Comparison of ENCODE assay signal across 31 mouse cellular contexts in the genomic region with DNA sequence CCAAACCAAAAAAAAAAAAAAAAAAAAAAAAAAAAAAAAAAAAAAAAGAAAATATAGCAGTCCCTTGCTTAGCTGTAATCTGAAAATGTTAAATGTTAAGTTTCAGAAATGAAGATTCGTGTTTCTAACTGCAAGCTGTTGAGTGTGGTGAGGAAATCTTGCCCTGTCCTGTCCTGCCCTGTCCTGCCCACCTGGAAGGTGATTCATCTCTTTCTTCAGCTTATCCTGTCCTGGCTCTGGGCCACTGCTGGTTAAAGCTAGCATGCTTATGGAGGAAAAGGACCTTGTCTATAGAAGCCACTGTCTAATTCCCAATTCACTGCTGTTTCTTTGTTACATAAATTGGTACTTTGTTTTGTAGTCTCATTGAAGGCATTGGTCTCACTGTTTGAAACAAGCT. TPM values are rescaled to one million over a fixed set of nuclear protein-coding genes. Genes with fewer than 3 reads are reported as not detected.
A peak's percentile ranks its signal among the peaks of the same experiment; 100 is the strongest.
DNase-seq lines count a peak whose midpoint lies in the region; ATAC-seq and TF ChIP-seq lines count a peak whose summit lies in the region.
"Had no signal": no experiment of that assay in that cellular context is flagged by ENCODE, and none has a peak within 500 bp of the region (broad histone marks: within the 10 kb centered on the region; RNA-seq: fewer than 3 reads in every experiment).

No protein-coding gene starts in this region.

- 50% methylated on average over 1 of the region's 1 CpGs for WGBS in embryonic facial prominence, embryonic 14.5 days
- 48% methylated on average over 1 of the region's 1 CpGs for WGBS in stomach, postnatal 0 days

- no peaks in the 10 kb centered on the region for H3K36me3 ChIP-seq in embryonic facial prominence, embryonic 14.5 days (ENCODE audit: control insufficient read depth, insufficient read depth, low read length)
- no peaks in the 10 kb centered on the region for H3K36me3 ChIP-seq in stomach, postnatal 0 days (ENCODE audit: control insufficient read depth, insufficient read depth, low read length)
- H3K36me3 ChIP-seq: heart, embryonic 15.5 days; kidney, embryonic 15.5 days; limb, embryonic 15.5 days; midbrain, embryonic 13.5 days; stomach, embryonic 15.5 days had no signal

- H3K27me3 ChIP-seq in embryonic facial prominence, embryonic 14.5 days (replicated peaks; ENCODE audit: control insufficient read depth, insufficient read depth, low read length): no peaks in the 10 kb centered on the region
- H3K27me3 ChIP-seq in stomach, postnatal 0 days (ENCODE audit: control insufficient read depth, insufficient read depth, low read length): no peaks in the 10 kb centered on the region
- H3K27me3 ChIP-seq: heart, embryonic 15.5 days; kidney, embryonic 15.5 days; limb, embryonic 15.5 days; midbrain, embryonic 13.5 days; stomach, embryonic 15.5 days had no signal

- H3K4me3 ChIP-seq in embryonic facial prominence, embryonic 14.5 days (ENCODE audit: low read depth, low read length): no peak overlapping the region
- H3K4me3 ChIP-seq in stomach, postnatal 0 days (ENCODE audit: low read depth, low read length): no peak overlapping the region
- H3K4me3 ChIP-seq: gastrocnemius, adult 2 months; heart, embryonic 15.5 days; kidney, embryonic 15.5 days; layer of hippocampus, adult 2 months; left cerebral cortex, adult 2 months; limb, embryonic 15.5 days; midbrain, embryonic 13.5 days; stomach, embryonic 15.5 days had no signal

- H3K9ac ChIP-seq in embryonic facial prominence, embryonic 14.5 days (ENCODE audit: low read depth, low read length): no peak overlapping the region
- H3K9ac ChIP-seq in stomach, postnatal 0 days (ENCODE audit: low read length): no peak overlapping the region
- H3K9ac ChIP-seq: heart, embryonic 15.5 days; kidney, embryonic 15.5 days; limb, embryonic 15.5 days; liver, embryonic 14.5 days; midbrain, embryonic 13.5 days; stomach, embryonic 15.5 days had no signal

- TF ChIP-seq EP300 in stomach, postnatal 0 days (optimal IDR thresholded peaks at IDR 0.05): no peak

- no peaks in the 10 kb centered on the region for H3K9me3 ChIP-seq in embryonic facial prominence, embryonic 14.5 days (ENCODE audit: control insufficient read depth, low read length)
- no peaks in the 10 kb centered on the region for H3K9me3 ChIP-seq in stomach, postnatal 0 days (ENCODE audit: control insufficient read depth, low read length)
- H3K9me3 ChIP-seq: heart, embryonic 15.5 days; kidney, embryonic 15.5 days; limb, embryonic 15.5 days; midbrain, embryonic 13.5 days; stomach, embryonic 15.5 days had no signal

- peaks cover 14% of the 10 kb centered on the region for H3K4me1 ChIP-seq in embryonic facial prominence, embryonic 14.5 days (ENCODE audit: control insufficient read depth, insufficient read depth, low read length)
- no peaks in the 10 kb centered on the region for H3K4me1 ChIP-seq in stomach, postnatal 0 days (replicated peaks; ENCODE audit: control insufficient read depth, insufficient read depth)
- H3K4me1 ChIP-seq: heart, embryonic 15.5 days; midbrain, embryonic 13.5 days; stomach, embryonic 15.5 days had no signal

- peak overlapping the region; percentile 76 for H3K27ac ChIP-seq in embryonic facial prominence, embryonic 14.5 days (replicated peaks; ENCODE audit: low read depth, low read length)
- H3K27ac ChIP-seq in stomach, postnatal 0 days (replicated peaks): 0 out of 2 replicates have a peak overlapping the region, but pooled peaks have one; percentile 25
- H3K27ac ChIP-seq: gastrocnemius, adult 2 months; heart, embryonic 15.5 days; kidney, embryonic 15.5 days; layer of hippocampus, adult 2 months; left cerebral cortex, adult 2 months; liver, embryonic 14.5 days; macrophage; midbrain, embryonic 13.5 days; stomach, embryonic 15.5 days had no signal

- ATAC-seq in embryonic facial prominence, embryonic 14.5 days (ENCODE audit: low read depth): no peak
- ATAC-seq in stomach, postnatal 0 days (ENCODE audit: low FRiP score, low TSS enrichment): no peak
- ATAC-seq: forebrain, embryonic 16.5 days; hindbrain, embryonic 16.5 days; midbrain, embryonic 13.5 days had no signal

- no peak for TF ChIP-seq CTCF in stomach, postnatal 0 days (IDR thresholded peaks at IDR 0.05; ENCODE audit: low read depth)

- DNase-seq in ES-CJ7 (ENCODE audit: low read depth, low spot score): peak; percentile 30
- DNase-seq in R1 (ENCODE audit: low read depth, low spot score): peak; percentile 56
- DNase-seq in embryonic facial prominence, embryonic 14.5 days (ENCODE audit: low spot score): no peak
- DNase-seq in stomach, postnatal 0 days (ENCODE audit: low spot score): no peak
- DNase-seq in heart, adult 8-10 months (ENCODE audit: low spot score): no peak
- no peak for DNase-seq in spleen, postnatal 4 days (ENCODE audit: low spot score in 2 of 2)
- DNase-seq in embryo, embryonic 10.5 days (ENCODE audit: low spot score): no peak
- DNase-seq: adrenal gland, adult 8-10 months; B cell, adult 2 months; cerebellum, adult 2 months; cerebellum, postnatal 25 days; gastrocnemius, adult 2 months; gastrocnemius, postnatal 36 days; kidney, adult 18-20 months; kidney, postnatal 36 days; lung, adult 2 months; lung, postnatal 10 days; right cerebral cortex, postnatal 14 days; thymus, adult 2 months; thymus, postnatal 4 days had no signal

- no peak overlapping the region for H3K4me2 ChIP-seq in embryonic facial prominence, embryonic 14.5 days (ENCODE audit: low read depth, low read length)
- no peak overlapping the region for H3K4me2 ChIP-seq in stomach, postnatal 0 days (replicated peaks; ENCODE audit: low read depth)
- H3K4me2 ChIP-seq: heart, embryonic 15.5 days; kidney, embryonic 15.5 days; limb, embryonic 15.5 days; midbrain, embryonic 13.5 days; stomach, embryonic 15.5 days had no signal

RNA-seq across cellular contexts. Expression of gene Nf2, which starts 11.7 kb away (rescaled TPM):
- 40.5 and 43.1 TPM in 2 replicates for polyA plus RNA-seq in embryonic facial prominence, embryonic 14.5 days (2014; fragmentation: Nextera tagmentation; extraction: Ambion mirVana)
- 18.2 and 18.7 TPM in 2 replicates for polyA plus RNA-seq in stomach, postnatal 0 days (2015; fragmentation: Nextera tagmentation; extraction: Ambion mirVana)
- total RNA-seq in heart, adult 8-10 months (2022): 10 to 100 TPM; 75.5 to 80.0 (median 78.3) TPM

RNA-seq across cellular contexts. Expression of gene Nipsnap1, which starts 12.8 kb away (rescaled TPM):
- polyA plus RNA-seq in embryonic facial prominence, embryonic 14.5 days (2014; fragmentation: Nextera tagmentation; extraction: Ambion mirVana): 32.1 and 41.4 TPM in 2 replicates
- 28.2 and 29.7 TPM in 2 replicates for polyA plus RNA-seq in stomach, postnatal 0 days (2015; fragmentation: Nextera tagmentation; extraction: Ambion mirVana)
- 1 to 10 TPM in 1 of 4 experiments, under 1 TPM in 3; 0.52 to 1.1 (median 0.82) TPM for total RNA-seq in heart, adult 8-10 months (2022)

RNA-seq across cellular contexts. Expression of gene Thoc5, which starts 34.1 kb away (rescaled TPM):
- polyA plus RNA-seq in embryonic facial prominence, embryonic 14.5 days (2014; fragmentation: Nextera tagmentation; extraction: Ambion mirVana): 27.9 and 32.3 TPM in 2 replicates
- 18.3 and 21.0 TPM in 2 replicates for polyA plus RNA-seq in stomach, postnatal 0 days (2015; fragmentation: Nextera tagmentation; extraction: Ambion mirVana)
- total RNA-seq in heart, adult 8-10 months (2022): 10 to 100 TPM; 14.9 to 19.8 (median 16.2) TPM

Comparison
In these comparisons a context has a peak if more than half of its experiments do, and no peak if none do; other contexts are left out.
1. DNase-seq: peak in ES-CJ7 (single experiment) and R1 (single experiment); none in embryonic facial prominence, embryonic 14.5 days (single experiment), stomach, postnatal 0 days (single experiment), heart, adult 8-10 months (single experiment), spleen, postnatal 4 days (0 of 2) and embryo, embryonic 10.5 days (single experiment).